Mouse (Mus musculus) olfactory bulb, adult 2 months (tissue): Measurements from ENCODE around the gene Mib2.

ENCODE experiments used
- CTCF ChIP-seq: fragments of 200-500 bp; IDR thresholded peaks from 2 replicates; pipeline ENCODE4 v1.5.1; 2012; ENCODE audit warnings: low read depth, mild to moderate bottlenecking, low read length, moderate library complexity; ENCODE audit not compliant: insufficient read depth
- POLR2A ChIP-seq: fragments of 200-500 bp; IDR thresholded peaks from 2 replicates; pipeline ENCODE4 v1.6.1; 2012; ENCODE audit warnings: mild to moderate bottlenecking, low read depth, low read length, moderate library complexity; ENCODE audit not compliant: insufficient read depth

GRCm38 (mm10) chr4:155649355-155649754 lies 19.6 kb downstream of the Mib2 start:
- TF ChIP-seq CTCF (no peak), POLR2A (no peak)
